Mouse (Mus musculus) T-cell, adult 2 months (primary cell): ENCODE results near the gene Myo6.
A peak's percentile ranks its signal among the peaks of the same experiment; 100 is the strongest.

Experiments
- DNase-seq: peaks from one replicate; pipeline ENCODE4 v3.0.0; 2022; ENCODE audit warnings: low spot score

The Myo6 gene

GRCm38 (mm10) chr9:80164611-80165474 lies at the start of gene Myo6:
Gene Myo6, plus strand, starts transcription at chr9:80165031.
- DNase-seq, result peak; percentile 74

GRCm38 (mm10) chr9:80145992-80146587 lies 18.7 kb upstream of the Myo6 start:
- no peak for DNase-seq

GRCm38 (mm10) chr9:80149594-80149993 lies 15.2 kb upstream of the Myo6 start:
- DNase-seq, result no peak

- no peak for DNase-seq
These were observed 9.6 kb upstream of the Myo6 start for GRCm38 (mm10) chr9:80155277-80155676.

GRCm38 (mm10) chr9:80156780-80157179 lies 8.1 kb upstream of the Myo6 start:
- DNase-seq, result no peak

- DNase-seq, result no peak
These were observed 6.9 kb upstream of the Myo6 start for GRCm38 (mm10) chr9:80157840-80158465.

- no peak for DNase-seq
These were observed 5.9 kb upstream of the Myo6 start for GRCm38 (mm10) chr9:80158937-80159336.

- no peak for DNase-seq
These were observed 3.4 kb upstream of the Myo6 start for GRCm38 (mm10) chr9:80161451-80161850.

- DNase-seq, result no peak
These were observed 1.6 kb upstream of the Myo6 start for GRCm38 (mm10) chr9:80163126-80163723.

GRCm38 (mm10) chr9:80164191-80164590 lies 640 bp upstream of the Myo6 start:
- DNase-seq, result no peak

GRCm38 (mm10) chr9:80165690-80166089 lies 859 bp downstream of the Myo6 start:
- DNase-seq, result no peak

GRCm38 (mm10) chr9:80166425-80166824 lies 1.6 kb downstream of the Myo6 start:
- no peak for DNase-seq

- no peak for DNase-seq
These were observed 2.3 kb downstream of the Myo6 start for GRCm38 (mm10) chr9:80167089-80167488.

GRCm38 (mm10) chr9:80169551-80169950 lies 4.7 kb downstream of the Myo6 start:
- no peak for DNase-seq

GRCm38 (mm10) chr9:80171241-80171640 lies 6.4 kb downstream of the Myo6 start:
- DNase-seq, result no peak

- no peak for DNase-seq
These were observed 7.8 kb downstream of the Myo6 start for GRCm38 (mm10) chr9:80172396-80173222.

GRCm38 (mm10) chr9:80173629-80174028 lies 8.8 kb downstream of the Myo6 start:
- DNase-seq, result no peak

- DNase-seq, result no peak
These were observed 12.1 kb downstream of the Myo6 start for GRCm38 (mm10) chr9:80176696-80177478.

- DNase-seq, result no peak
These were observed 13.8 kb downstream of the Myo6 start for GRCm38 (mm10) chr9:80178670-80179069.

GRCm38 (mm10) chr9:80179688-80180087 lies 14.9 kb downstream of the Myo6 start:
- no peak for DNase-seq

GRCm38 (mm10) chr9:80180771-80181170 lies 15.9 kb downstream of the Myo6 start:
- DNase-seq, result no peak
